Mouse (Mus musculus) kidney, postnatal 0 days (tissue): ENCODE data around the gene Bicra. TPM values are rescaled to one million over a fixed set of nuclear protein-coding genes. Genes with fewer than 3 reads are reported as not detected.

Experiments
- ATAC-seq: fragments of 200-750 bp; cut with Nextera tagmentation; replicated peaks from 2 replicates; pipeline ENCODE4 v1.8.0; 2017; ENCODE audit warnings: low read depth, moderate number of reproducible peaks, moderate TSS enrichment, moderate library complexity; ENCODE audit not compliant: low FRiP score
- DNase-seq: peaks from one replicate; pipeline ENCODE4 v3.0.0-alpha.2; 2016; ENCODE audit warnings: low spot score
- H3K27ac ChIP-seq: fragments of 300-500 bp; sonication (generic); 2 replicates; pipeline ENCODE4 v1.5.1; 2014; ENCODE audit warnings: mild to moderate bottlenecking
- H3K27me3 ChIP-seq: fragments of 300-500 bp; sonication (generic); 2 replicates; pipeline ENCODE4 v1.6.1; 2014; ENCODE audit warnings: low read length, mixed read lengths; ENCODE audit not compliant: insufficient read depth
- H3K36me3 ChIP-seq: fragments of 300-500 bp; sonication (generic); 2 replicates; pipeline ENCODE4 v1.6.1; 2014; ENCODE audit warnings: low read length, mixed read lengths; ENCODE audit not compliant: insufficient read depth
- H3K4me1 ChIP-seq: fragments of 300-500 bp; sonication (generic); replicated peaks from 2 replicates; pipeline ENCODE4 v1.6.1; 2014; ENCODE audit warnings: antibody characterized with exemption, low read length, mixed read lengths; ENCODE audit not compliant: insufficient read depth
- H3K4me2 ChIP-seq: fragments of 300-500 bp; sonication (generic); 2 replicates; pipeline ENCODE4 v1.6.1; 2014; ENCODE audit warnings: mild to moderate bottlenecking, low read length, moderate library complexity, mixed read lengths
- H3K4me3 ChIP-seq: fragments of 300-500 bp; sonication (generic); replicated peaks from 2 replicates; pipeline ENCODE4 v1.5.1; 2014; ENCODE audit warnings: low read depth, low read length
- H3K9ac ChIP-seq: fragments of 300-500 bp; sonication (generic); 2 replicates; pipeline ENCODE4 v1.6.1; 2014; ENCODE audit warnings: low read depth, low read length
- H3K9me3 ChIP-seq: fragments of 300-500 bp; sonication (generic); replicated peaks from 2 replicates; pipeline ENCODE4 v1.6.1; 2016; ENCODE audit warnings: low read length, inconsistent platforms, mixed read lengths
- CTCF ChIP-seq: IDR thresholded peaks from 2 replicates; pipeline ENCODE4 v1.5.1; 2016; ENCODE audit warnings: antibody characterized with exemption, low read depth, mild to moderate bottlenecking, moderate library complexity
- WGBS: fragments of 180-500 bp; shearing (Covaris S2); extraction: QIAGEN DNeasy Blood & Tissue Kit; methylation state at CpG from one replicate; pipeline ENCODE4 v1.1.7; 2014; 5-methylcytosine and 5-hydroxymethylcytosine counted together
- polyA plus RNA-seq: library from polyadenylated mRNA; unstranded; fragments of >200 nt; fragmentation: Nextera tagmentation; extraction: Ambion mirVana; gene quantifications from 2 replicates; pipeline ENCODE4 v1.2.1, GENCODE M21; 2015

Bicra gene
- polyA plus RNA-seq, 1 experiment from 2014 or later: 3.3 TPM

DNA sequence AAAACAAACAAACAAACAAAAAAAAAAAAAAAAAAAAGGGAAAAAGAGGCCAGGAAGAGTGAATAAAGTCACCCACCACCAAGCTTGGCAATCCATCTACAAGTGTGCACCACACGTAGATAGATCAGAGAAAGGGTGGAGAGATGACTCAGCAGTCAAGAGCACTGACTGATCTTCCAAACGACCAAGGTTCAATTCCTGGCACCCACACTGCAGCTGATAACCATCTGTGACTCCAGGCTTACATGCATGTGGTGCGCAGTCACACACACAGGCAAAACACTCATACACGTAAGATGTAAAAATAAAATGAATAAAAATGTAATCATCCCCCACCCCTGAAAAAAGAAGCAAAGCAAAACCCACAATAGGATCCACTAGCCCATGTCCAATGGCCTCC lies 44.7 kb downstream of the Bicra start:
- no peak overlapping the region for H3K9ac ChIP-seq
- no peak for ATAC-seq
- H3K4me2 ChIP-seq: no peak overlapping the region
- no peak overlapping the region for H3K27ac ChIP-seq
- DNase-seq: no peak
- no peak for TF ChIP-seq CTCF
- H3K4me3 ChIP-seq: no peak overlapping the region
- 64% methylated on average over 4 of the region's 4 CpGs for WGBS
- H3K4me1 ChIP-seq: no peaks in the 10 kb centered on the region
- H3K27me3 ChIP-seq: no peaks in the 10 kb centered on the region
- no peaks in the 10 kb centered on the region for H3K36me3 ChIP-seq
- no peaks in the 10 kb centered on the region for H3K9me3 ChIP-seq

DNA sequence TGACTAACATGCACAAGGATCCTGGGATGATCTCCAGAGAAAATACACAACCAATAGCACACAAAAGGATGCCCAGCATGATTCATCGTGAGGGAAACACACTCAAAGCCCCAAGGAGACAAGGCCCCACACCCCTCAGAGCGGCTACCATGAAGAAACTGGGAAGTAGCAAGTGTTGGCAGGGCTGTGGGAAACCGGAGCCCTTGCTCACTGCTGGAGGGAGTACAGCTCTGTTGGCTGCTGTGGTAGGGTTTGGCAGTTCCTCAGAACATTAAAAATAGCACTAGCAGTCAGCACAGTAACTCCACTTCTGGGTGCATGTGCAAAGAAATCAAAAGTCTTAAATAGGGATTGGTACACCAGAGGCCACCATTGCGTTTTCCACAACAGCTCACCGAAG lies 45.5 kb downstream of the Bicra start:
- ATAC-seq (no peak), DNase-seq (no peak)
- H3K36me3 ChIP-seq: 0 out of 2 replicates have a peak, but pooled peaks cover 4% of the 10 kb centered on the region
- no peak for TF ChIP-seq CTCF
- WGBS: 85% methylated on average over 5 of the region's 5 CpGs
- no peaks in the 10 kb centered on the region for H3K27me3 ChIP-seq
- no peaks in the 10 kb centered on the region for H3K4me1 ChIP-seq
- H3K9ac ChIP-seq: no peak overlapping the region
- H3K27ac ChIP-seq: no peak overlapping the region
- no peaks in the 10 kb centered on the region for H3K9me3 ChIP-seq
- H3K4me3 ChIP-seq: no peak overlapping the region
- no peak overlapping the region for H3K4me2 ChIP-seq

DNA sequence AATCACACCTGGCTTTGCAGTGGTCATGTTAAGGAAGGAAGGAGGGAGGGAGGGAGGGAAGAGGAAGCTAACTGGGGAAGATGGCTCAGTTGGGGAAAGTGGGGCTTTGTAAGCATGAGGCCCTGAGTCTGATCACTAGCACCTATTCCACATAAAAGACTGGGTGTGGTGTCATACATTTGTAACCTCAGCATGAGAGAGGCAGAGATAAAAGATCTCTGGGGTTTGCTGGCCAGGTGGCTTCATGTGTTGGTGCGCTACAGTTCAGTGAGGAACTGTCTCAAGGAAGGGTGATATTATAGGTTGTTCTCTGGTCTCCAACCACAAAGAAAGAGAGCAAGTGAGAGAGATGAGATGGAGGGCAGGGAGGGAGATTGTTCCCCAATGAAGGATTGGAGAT lies 46.0 kb downstream of the Bicra start:
- no peak for DNase-seq
- H3K27me3 ChIP-seq: no peaks in the 10 kb centered on the region
- no peaks in the 10 kb centered on the region for H3K9me3 ChIP-seq
- no peak overlapping the region for H3K4me3 ChIP-seq
- H3K9ac ChIP-seq: no peak overlapping the region
- no peaks in the 10 kb centered on the region for H3K4me1 ChIP-seq
- 0 out of 2 replicates have a peak, but pooled peaks cover 8% of the 10 kb centered on the region for H3K36me3 ChIP-seq
- no peak overlapping the region for H3K4me2 ChIP-seq
- 95% methylated on average over 1 of the region's 1 CpGs for WGBS
- no peak for ATAC-seq
- TF ChIP-seq CTCF: no peak
- H3K27ac ChIP-seq: no peak overlapping the region

DNA sequence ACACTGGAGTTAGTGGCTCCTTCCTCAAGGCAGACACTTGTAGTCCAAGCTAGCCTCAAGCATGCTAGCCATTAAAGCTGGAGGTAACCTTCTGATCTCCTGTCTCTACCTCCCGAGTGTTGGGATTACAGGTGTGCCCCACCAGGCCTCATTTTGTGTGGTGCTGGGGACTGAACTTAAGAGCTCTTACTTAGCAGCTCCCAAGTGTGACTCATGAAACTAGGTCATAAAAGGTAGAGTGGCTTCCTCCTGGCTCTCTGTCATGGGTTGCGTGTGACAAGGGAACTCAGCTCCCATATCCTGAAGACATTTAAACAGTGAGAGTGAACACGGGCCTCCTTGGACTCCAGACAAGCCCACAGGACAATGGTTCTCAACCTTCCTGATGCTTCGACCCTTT lies 53.9 kb downstream of the Bicra start:
- Histone ChIP-seq H3K4me1 (no peaks in the 10 kb centered on the region), H3K27ac (peak overlapping the region; percentile 32; the same call in 1 of the 2 replicates), H3K27me3 (no peaks in the 10 kb centered on the region), H3K9me3 (no peaks in the 10 kb centered on the region), H3K4me2 (no peak overlapping the region), H3K36me3 (peaks cover 38% of the 10 kb centered on the region), H3K4me3 (no peak overlapping the region), H3K9ac (no peak overlapping the region)
- ATAC-seq (no peak), DNase-seq (no peak)
- TF ChIP-seq CTCF: no peak
- 93% methylated on average over 4 of the region's 4 CpGs for WGBS

DNA sequence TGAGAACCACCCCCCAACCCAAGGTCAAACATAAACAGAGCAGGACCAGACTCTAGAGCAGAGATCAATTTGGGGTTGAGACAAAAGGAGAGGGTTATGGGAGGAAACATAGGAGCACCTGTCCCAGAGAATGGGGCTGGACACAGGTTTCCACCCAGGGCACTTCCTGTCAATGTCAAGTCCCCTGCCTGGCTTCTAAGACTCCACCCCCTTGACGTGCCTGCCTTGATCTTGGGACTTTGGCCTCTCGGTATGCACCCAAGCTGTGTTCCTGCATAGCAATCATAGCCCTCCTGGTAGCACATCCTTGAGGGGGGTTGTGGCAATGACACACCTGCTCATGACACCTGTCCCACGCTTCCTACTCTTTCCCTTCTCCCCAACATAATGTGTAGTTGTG lies 54.6 kb downstream of the Bicra start:
- H3K4me3 ChIP-seq: no peak overlapping the region
- H3K4me2 ChIP-seq: no peak overlapping the region
- peak overlapping the region; percentile 32; the same call in 1 of the 2 replicates for H3K27ac ChIP-seq
- H3K36me3 ChIP-seq: peaks cover 45% of the 10 kb centered on the region
- no peaks in the 10 kb centered on the region for H3K4me1 ChIP-seq
- H3K9ac ChIP-seq: no peak overlapping the region
- DNase-seq: no peak
- WGBS: 73% methylated on average over 3 of the region's 3 CpGs
- H3K9me3 ChIP-seq: no peaks in the 10 kb centered on the region
- no peak for TF ChIP-seq CTCF
- H3K27me3 ChIP-seq: no peaks in the 10 kb centered on the region
- ATAC-seq: peak; percentile 84

DNA sequence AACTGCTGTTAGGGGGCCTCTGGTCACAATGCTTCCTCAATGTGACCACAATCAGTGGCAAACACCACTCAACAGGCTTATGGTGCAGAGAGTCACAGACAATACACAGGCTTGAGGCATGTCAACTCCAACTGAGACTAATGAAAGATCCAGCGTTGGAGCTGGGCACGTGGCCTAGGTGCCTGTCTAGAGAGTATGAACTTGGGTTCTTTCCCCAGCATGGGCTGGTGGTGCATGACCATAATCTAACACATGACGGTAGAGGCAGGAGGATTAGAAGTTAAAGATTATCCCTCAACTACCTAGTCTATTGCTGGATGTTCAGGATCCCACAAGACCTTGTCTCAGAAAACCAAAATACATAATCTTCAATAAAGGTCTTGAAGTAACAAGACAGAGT lies 56.0 kb downstream of the Bicra start:
- H3K9ac ChIP-seq: no peak overlapping the region

DNA sequence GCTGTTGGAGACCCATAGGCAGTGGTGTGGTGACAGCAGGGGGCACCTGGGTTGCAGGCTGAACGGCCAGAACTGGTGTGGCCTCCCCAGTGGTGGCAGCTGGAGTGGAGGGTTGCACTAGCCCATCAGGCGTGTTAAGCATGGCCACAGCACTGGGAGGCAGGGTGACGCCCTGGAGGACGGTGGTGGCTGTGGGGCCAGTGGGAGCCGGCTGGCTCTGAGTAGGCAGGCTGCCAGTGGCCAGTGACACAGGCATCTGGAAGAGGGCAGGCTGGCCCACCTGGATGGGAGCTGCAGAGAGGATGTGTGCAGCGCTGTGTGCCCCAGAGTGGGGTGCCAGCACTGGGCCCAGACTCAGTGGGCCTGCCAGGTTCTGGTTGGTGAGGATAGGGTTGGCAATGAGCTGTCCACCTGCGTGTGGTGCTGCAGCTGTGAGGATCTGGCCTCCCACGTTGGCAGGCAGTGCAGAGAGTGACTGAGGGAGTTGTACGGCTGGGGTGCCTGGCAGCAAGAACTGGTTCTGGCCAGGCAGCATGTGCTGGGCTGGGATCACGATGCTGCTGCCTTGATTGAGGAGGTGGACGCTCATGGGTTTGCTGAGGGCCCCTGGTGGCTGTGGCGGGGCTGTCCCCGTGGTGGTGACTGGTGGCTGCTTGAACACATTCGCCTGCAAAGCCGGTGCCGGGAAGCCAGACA lies 59.9 kb downstream of the Bicra start:
- Histone ChIP-seq H3K4me1 (no peaks in the 10 kb centered on the region), H3K4me2 (no peak overlapping the region), H3K9ac (no peak overlapping the region), H3K27me3 (no peaks in the 10 kb centered on the region), H3K27ac (no peak overlapping the region), H3K4me3 (no peak overlapping the region), H3K9me3 (no peaks in the 10 kb centered on the region), H3K36me3 (peaks cover 35% of the 10 kb centered on the region)
- no peak for ATAC-seq
- TF ChIP-seq CTCF: no peak
- 91% methylated on average over 16 of the region's 16 CpGs for WGBS
- DNase-seq: no peak

More for the DNA sequence above, 56.0 kb downstream of the Bicra start:
- H3K27me3 ChIP-seq: no peaks in the 10 kb centered on the region
- no peak overlapping the region for H3K27ac ChIP-seq
- ATAC-seq: no peak
- H3K4me3 ChIP-seq: no peak overlapping the region
- H3K4me1 ChIP-seq: no peaks in the 10 kb centered on the region
- DNase-seq: no peak
- H3K4me2 ChIP-seq: no peak overlapping the region
- TF ChIP-seq CTCF: no peak
- peaks cover 47% of the 10 kb centered on the region for H3K36me3 ChIP-seq
- 89% methylated on average over 3 of the region's 3 CpGs for WGBS
- H3K9me3 ChIP-seq: no peaks in the 10 kb centered on the region
